Mouse (Mus musculus) embryo, embryonic 11.5 days (tissue): ENCODE measurements around the gene Ccdc172.
A peak's percentile ranks its signal among the peaks of the same experiment; 100 is the strongest.

Source experiments
- DNase-seq: peaks from one replicate; pipeline ENCODE4 v3.0.0-alpha.2; 2012; ENCODE audit warnings: low read depth, low spot score

Gene Ccdc172

DNA sequence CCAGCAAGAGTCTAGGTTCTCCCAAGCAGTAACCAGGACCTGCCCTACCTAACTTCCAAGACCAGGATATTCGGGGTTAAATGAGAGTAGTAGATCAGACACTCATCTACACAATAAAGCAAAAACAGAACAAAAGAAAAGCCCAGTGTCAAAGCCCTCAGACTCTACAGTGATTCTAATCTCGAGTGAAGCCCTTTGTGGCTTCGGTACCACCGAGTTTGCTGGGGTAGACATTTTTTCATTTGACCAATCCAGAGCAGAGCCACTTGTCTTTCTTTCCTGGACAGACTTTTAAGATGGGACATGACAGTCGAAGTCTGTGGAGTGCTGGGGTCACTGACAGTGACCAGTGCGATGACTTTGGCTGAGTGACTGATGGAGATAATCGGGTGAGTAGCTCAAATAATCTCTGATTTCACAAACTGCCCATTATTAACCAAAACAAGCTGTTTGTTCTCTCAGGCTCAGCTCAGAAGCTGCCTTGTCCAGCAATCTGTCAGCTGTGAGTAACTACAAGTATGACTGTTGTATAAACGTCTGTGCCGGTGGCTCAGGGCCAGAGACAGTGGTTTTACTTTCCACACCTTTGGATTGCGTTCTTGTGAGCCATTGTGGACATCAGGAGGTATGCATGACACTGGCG is 60.8 kb downstream of the Ccdc172 start:
- DNase-seq = no peak

DNA sequence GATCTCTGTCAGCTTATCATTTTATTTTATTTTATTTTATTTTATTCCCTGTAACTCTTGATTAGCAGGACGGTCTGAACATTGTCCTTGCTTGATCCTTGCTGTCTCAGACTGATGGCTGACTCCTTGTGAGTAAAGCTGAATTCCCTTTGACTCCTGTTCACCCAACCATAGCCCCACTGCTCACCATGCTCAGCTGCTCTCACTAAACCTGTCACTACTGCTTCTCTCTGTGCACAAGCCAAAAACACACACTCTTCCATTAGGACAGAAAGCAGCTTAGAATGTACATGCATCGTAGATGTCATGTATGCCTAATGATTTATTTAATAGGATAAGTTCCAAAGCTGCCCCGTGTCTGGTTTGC is 61.3 kb downstream of the Ccdc172 start:
- no peak for DNase-seq

DNA sequence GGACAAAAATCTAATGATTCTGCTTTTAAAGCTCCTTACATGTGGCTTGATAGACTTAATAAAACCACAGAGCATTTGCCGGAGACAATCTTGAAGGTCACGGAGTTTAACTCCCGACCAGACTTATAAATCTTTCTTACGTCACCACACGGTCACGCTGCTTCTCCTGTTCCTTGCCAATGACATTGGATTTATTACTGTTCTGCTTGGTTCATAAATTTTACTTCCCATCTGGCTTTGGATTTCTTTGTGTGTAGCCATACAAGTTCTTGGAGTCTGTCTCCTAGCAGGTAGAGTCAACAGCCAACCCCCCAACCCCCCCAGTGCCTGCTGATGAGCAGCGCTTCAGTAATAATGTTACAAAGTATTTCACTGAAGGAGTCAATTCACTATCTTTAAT is 70.2 kb downstream of the Ccdc172 start:
- DNase-seq = peak; percentile 38

DNA sequence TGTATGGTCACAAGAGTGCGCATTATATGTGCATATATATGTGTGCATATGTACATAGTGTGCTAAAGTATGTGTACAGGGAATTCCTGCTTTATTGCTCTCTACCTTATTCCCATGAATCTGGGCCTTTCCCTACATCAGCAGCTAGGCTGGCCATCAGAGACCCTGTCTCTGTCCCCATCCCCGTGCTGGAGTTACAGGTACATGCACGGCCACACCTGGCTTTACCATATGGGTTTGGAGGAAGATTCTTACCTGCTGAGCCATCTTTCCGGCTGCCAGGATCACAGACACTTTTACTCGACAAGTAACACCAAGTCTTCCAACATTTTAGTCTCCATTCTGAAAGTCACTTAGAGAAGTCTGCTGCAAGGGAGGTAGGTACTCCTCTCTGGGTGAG is 71.2 kb downstream of the Ccdc172 start:
- DNase-seq = no peak

DNA sequence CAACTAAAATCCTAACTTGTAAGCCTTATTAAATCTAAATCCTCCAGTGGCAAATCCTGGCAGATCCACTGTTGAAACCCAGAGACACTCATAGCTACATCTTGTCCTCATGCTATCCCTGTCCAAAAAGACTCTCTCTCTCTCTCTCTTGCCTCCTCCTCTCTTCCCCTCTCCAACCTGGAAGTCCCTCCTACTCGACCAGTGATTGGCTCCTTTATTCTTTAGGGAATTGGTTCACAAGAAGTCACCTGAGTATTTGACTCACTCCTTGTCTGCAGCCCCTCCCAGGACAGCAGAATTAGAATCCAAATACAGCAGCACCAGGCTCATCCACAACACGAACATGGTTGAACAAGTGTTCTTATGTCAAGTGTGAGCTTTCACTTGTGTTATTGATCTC is 74.3 kb downstream of the Ccdc172 start:
- DNase-seq = no peak

DNA sequence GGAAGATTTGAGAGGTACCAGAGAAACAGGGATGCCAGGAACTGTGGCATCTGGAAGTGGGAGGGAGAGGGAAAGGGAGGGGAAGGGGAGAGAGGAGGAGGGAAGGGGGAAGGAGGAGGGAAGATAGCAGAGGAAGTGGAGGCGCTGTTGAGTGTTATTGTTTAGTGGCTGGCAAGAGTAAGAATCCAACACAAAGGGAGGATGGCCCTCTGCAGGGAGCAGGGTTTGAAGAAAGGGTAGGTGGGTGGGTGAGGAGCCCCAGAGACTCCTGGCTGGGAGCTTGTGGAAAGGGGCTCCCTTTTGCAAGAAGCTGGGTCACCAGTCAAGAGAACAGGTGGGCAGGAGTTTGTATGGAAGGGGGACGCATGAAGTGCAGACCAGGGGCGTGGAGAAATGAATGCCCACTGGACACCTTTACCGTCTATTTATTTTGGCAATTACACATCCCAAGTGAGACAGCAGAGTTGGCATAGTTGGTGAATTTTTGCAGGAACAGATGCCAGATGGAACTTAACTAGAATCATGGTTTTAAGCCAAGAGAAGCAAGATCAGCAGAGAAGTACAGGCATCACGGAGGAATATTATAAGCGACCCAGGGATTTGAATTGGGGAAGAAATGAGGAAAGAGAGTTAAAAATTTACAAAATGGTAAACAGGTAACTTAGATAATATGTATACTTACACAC is 78.6 kb downstream of the Ccdc172 start:
- DNase-seq = no peak

DNA sequence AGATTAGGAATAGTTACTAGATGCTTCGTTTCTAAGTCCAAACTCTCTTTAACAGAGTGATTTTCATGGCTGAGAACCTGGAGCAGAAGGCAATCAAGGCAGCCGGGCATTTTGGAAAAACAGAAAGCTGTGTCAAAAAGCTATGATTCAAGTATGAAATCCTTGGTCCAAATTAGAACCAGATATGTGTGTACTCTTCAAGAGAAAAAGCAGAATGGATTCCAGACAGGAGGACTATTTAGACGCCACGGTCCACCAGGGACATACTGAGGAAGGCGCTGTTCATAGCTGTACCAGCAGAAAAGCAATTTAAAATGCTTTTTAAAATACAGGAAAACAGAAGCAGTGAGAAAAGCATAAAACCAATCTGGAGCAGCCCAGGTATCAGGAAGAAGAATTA is 88.6 kb downstream of the Ccdc172 start:
- no peak for DNase-seq
